Mouse (Mus musculus) ES-Bruce4 (cell line): ENCODE measurements at regions not wholly inside any gene's neighbourhood (a gene's known extent, or its start where the extent isn't known, plus 50 kb on each side); places are given as distances from the start of the nearest gene placed in this dataset.

Experiments used
- CTCF ChIP-seq: IDR thresholded peaks from one replicate; pipeline ENCODE4 v1.8.1; 2011; ENCODE audit warnings: low read depth, low read length
- POLR2A ChIP-seq: IDR thresholded peaks from one replicate; pipeline ENCODE4 v1.8.1; 2011; ENCODE audit warnings: low read length; ENCODE audit not compliant: insufficient read depth

- TF ChIP-seq POLR2A = no peak
- no peak for TF ChIP-seq CTCF
These were observed 227.1 kb upstream of the Hes1 start for GRCm38 (mm10) chr16:29837025-29837629.
